Mouse (Mus musculus) heart, postnatal 0 days (tissue): Measurements from ENCODE around the gene Ano1.

ENCODE experiments used
- CTCF ChIP-seq: IDR thresholded peaks from 2 replicates; pipeline ENCODE4 v1.5.1; 2016; ENCODE audit warnings: antibody characterized with exemption, control low read depth, low read depth
- EP300 ChIP-seq: IDR thresholded peaks from 2 replicates; pipeline ENCODE4 v1.6.1; 2016; ENCODE audit warnings: antibody characterized with exemption, low read depth

DNA sequence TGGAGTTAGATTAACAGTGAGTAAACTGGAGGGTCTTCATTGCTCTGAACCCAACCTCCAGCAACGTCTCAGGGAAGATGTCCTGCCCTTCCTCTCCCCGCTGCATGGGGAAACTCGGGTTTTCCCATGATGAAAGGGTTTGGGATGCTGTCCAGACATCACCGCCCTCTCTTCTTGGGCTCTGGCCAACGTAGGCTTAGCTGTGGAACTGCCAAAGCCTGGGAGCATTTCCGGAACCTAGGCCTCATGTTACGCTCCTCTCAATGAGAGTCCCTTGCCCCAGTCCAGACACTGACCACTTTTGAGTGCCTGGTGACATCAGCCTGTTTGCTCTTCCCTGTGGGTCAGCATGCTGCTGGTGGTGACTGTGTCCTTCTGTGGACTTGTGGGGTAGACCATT lies 182.3 kb downstream of the Ano1 start:
- TF ChIP-seq CTCF, result no peak
- 0 out of 2 replicates have a peak, but pooled peaks have one; percentile 20 for TF ChIP-seq EP300
